ENCODE assay signal across 8 mouse cellular contexts in the genomic region with DNA sequence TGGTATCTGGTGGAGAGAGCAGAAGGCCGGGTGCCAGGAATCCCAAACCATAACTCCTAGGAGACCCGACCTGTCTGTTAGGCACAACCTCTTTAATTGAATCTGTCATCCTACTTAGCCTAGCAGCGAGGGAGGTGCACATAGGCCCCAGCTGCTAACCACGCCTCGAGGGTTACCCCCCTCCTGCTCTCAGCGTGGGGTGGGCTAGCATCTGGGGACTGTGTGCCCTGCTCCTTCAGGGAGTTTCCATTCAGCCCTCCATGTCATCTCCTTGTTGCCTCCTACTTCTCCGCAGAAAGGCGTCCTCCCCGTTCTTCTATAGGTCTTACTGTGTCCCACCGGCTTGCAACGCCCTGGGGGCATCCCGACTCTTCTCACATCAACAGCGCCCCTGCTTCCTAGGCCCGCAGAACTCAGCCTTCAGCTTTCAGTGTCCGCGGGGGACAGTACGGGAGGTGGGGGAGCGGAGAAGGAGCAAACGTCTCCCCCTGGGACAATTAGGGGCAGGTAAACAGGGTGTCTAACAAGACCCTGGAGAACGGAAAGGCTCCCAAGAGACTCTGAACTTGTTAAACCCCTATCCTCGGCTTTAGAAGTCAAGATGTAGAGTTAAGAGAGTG. TPM values are rescaled to one million over a fixed set of nuclear protein-coding genes. Genes with fewer than 3 reads are reported as not detected.
A peak's percentile ranks its signal among the peaks of the same experiment; 100 is the strongest.
DNase-seq lines count a peak whose midpoint lies in the region; ATAC-seq and TF ChIP-seq lines count a peak whose summit lies in the region.

No protein-coding gene starts in this region.

- peak overlapping the region; percentile 17 for H3K4me3 ChIP-seq in testis, adult 2 months (ENCODE audit: control insufficient read depth, low read depth, low read length)
- H3K4me3 ChIP-seq in liver, embryonic 15.5 days (replicated peaks) = peak overlapping the region; percentile 36; the same call in 1 of the 2 replicates
- peak overlapping the region; percentile 56 for H3K4me3 ChIP-seq in stomach, postnatal 0 days (ENCODE audit: low read depth, low read length)

- peaks cover 2% of the 10 kb centered on the region for H3K27me3 ChIP-seq in testis, adult 2 months (ENCODE audit: control insufficient read depth, insufficient read depth, low read length)
- H3K27me3 ChIP-seq in liver, embryonic 15.5 days = peaks cover 100% of the 10 kb centered on the region
- H3K27me3 ChIP-seq in stomach, postnatal 0 days (ENCODE audit: control insufficient read depth, insufficient read depth, low read length) = no peaks in the 10 kb centered on the region

- ATAC-seq in CD4-positive, CD25-positive, alpha-beta regulatory T cell, adult 4 months = no peak
- ATAC-seq in liver, embryonic 15.5 days (ENCODE audit: insufficient read depth) = no peak
- no peak for ATAC-seq in stomach, postnatal 0 days (ENCODE audit: low FRiP score, low TSS enrichment)

- TF ChIP-seq CTCF in testis, adult 2 months (IDR thresholded peaks at IDR 0.05; ENCODE audit: control insufficient read depth, insufficient read depth, insufficient replicate concordance, low read depth, low read length) = no peak
- TF ChIP-seq CTCF in stomach, postnatal 0 days (IDR thresholded peaks at IDR 0.05; ENCODE audit: low read depth) = no peak

- 19% methylated on average over 21 of the region's 21 CpGs for WGBS in liver, embryonic 15.5 days (ENCODE audit: insufficient replicate concordance)
- WGBS in stomach, postnatal 0 days = 30% methylated on average over 21 of the region's 21 CpGs

- peak overlapping the region; percentile 54; the same call in 1 of the 2 replicates for H3K4me2 ChIP-seq in liver, embryonic 15.5 days
- peak overlapping the region; percentile 99 for H3K4me2 ChIP-seq in stomach, postnatal 0 days (replicated peaks; ENCODE audit: low read depth)

- no peak overlapping the region for H3K9ac ChIP-seq in liver, embryonic 15.5 days
- peak overlapping the region; percentile 49; the same call in 1 of the 2 replicates for H3K9ac ChIP-seq in stomach, postnatal 0 days (ENCODE audit: low read length)

- H3K36me3 ChIP-seq in testis, adult 2 months (ENCODE audit: control insufficient read depth, insufficient read depth, low read length) = no peaks in the 10 kb centered on the region
- H3K36me3 ChIP-seq in liver, embryonic 15.5 days (replicated peaks) = no peaks in the 10 kb centered on the region
- no peaks in the 10 kb centered on the region for H3K36me3 ChIP-seq in stomach, postnatal 0 days (ENCODE audit: control insufficient read depth, insufficient read depth, low read length)

- TF ChIP-seq EP300 in stomach, postnatal 0 days (optimal IDR thresholded peaks at IDR 0.05) = no peak

- H3K4me1 ChIP-seq in testis, adult 2 months (ENCODE audit: control insufficient read depth, insufficient read depth, low read length) = peaks cover 70% of the 10 kb centered on the region
- peaks cover 53% of the 10 kb centered on the region for H3K4me1 ChIP-seq in liver, embryonic 15.5 days (replicated peaks)
- H3K4me1 ChIP-seq in stomach, postnatal 0 days (replicated peaks; ENCODE audit: control insufficient read depth, insufficient read depth) = peaks cover 15% of the 10 kb centered on the region

- peak; percentile 21 for DNase-seq in CD4-positive, CD25-positive, alpha-beta regulatory T cell, adult 2 months (ENCODE audit: low read depth, low spot score)
- no peak for DNase-seq in testis, postnatal 14 days (ENCODE audit: low spot score)
- no peak for DNase-seq in stomach, postnatal 0 days (ENCODE audit: low spot score)
- no peak for DNase-seq in adrenal gland, adult (ENCODE audit: inconsistent age in 2 of 2, low spot score in 1 of 2)
- DNase-seq in embryo, embryonic 10 days (ENCODE audit: low spot score) = no peak

- no peak for TF ChIP-seq POLR2A in testis, adult 2 months (IDR thresholded peaks at IDR 0.05; ENCODE audit: control insufficient read depth, low read depth, low read length)

- no peaks in the 10 kb centered on the region for H3K9me3 ChIP-seq in liver, embryonic 15.5 days (replicated peaks)
- H3K9me3 ChIP-seq in stomach, postnatal 0 days (ENCODE audit: control insufficient read depth, low read length) = no peaks in the 10 kb centered on the region

- H3K27ac ChIP-seq in testis, adult 2 months (ENCODE audit: control insufficient read depth, insufficient read depth, low read depth, low read length) = no peak overlapping the region
- H3K27ac ChIP-seq in liver, embryonic 15.5 days (replicated peaks) = no peak overlapping the region
- H3K27ac ChIP-seq in stomach, postnatal 0 days (replicated peaks) = 0 out of 2 replicates have a peak overlapping the region, but pooled peaks have one; percentile 30

RNA-seq across cellular contexts. Expression of a gene that starts 3.7 kb away (rescaled TPM):
- not detected for polyA plus RNA-seq in CD4-positive, CD25-positive, alpha-beta regulatory T cell, adult 4 months (2017; shearing (Covaris generic))
- polyA plus RNA-seq in testis, adult 2 months (2012; rRNA removed) = 9.9 and 13.3 TPM in 2 replicates
- 0.18 and 0.58 TPM in 2 replicates for polyA plus RNA-seq in liver, embryonic 15.5 days (2015; fragmentation: Nextera tagmentation; extraction: Ambion mirVana)
- polyA plus RNA-seq in stomach, postnatal 0 days (2015; fragmentation: Nextera tagmentation; extraction: Ambion mirVana) = 25.8 and 29.2 TPM in 2 replicates

RNA-seq across cellular contexts. Expression of a gene that starts 18.7 kb away (rescaled TPM):
- polyA plus RNA-seq in CD4-positive, CD25-positive, alpha-beta regulatory T cell, adult 4 months (2017; shearing (Covaris generic)) = not detected
- 1.1 and 1.6 TPM in 2 replicates for polyA plus RNA-seq in testis, adult 2 months (2012; rRNA removed)
- polyA plus RNA-seq in liver, embryonic 15.5 days (2015; fragmentation: Nextera tagmentation; extraction: Ambion mirVana) = 0.24 and 0.48 TPM in 2 replicates
- 8.9 and 11.7 TPM in 2 replicates for polyA plus RNA-seq in stomach, postnatal 0 days (2015; fragmentation: Nextera tagmentation; extraction: Ambion mirVana)

RNA-seq across cellular contexts. Expression of a gene that starts 30.7 kb away (rescaled TPM):
- 10 to 100 TPM in 1 of 2 experiments, 1 to 10 TPM in 1; 8.5 to 13.3 TPM for polyA plus RNA-seq in CD4-positive, CD25-positive, alpha-beta regulatory T cell, adult 4 months (2017; shearing (Covaris generic))
- polyA plus RNA-seq in testis, adult 2 months (2012; rRNA removed) = 39.7 and 51.1 TPM in 2 replicates
- 8.8 and 12.7 TPM in 2 replicates for polyA plus RNA-seq in liver, embryonic 15.5 days (2015; fragmentation: Nextera tagmentation; extraction: Ambion mirVana)
- 43.0 and 44.8 TPM in 2 replicates for polyA plus RNA-seq in stomach, postnatal 0 days (2015; fragmentation: Nextera tagmentation; extraction: Ambion mirVana)

RNA-seq across cellular contexts. Expression of a gene that starts 38.1 kb away (rescaled TPM):
- not detected for polyA plus RNA-seq in CD4-positive, CD25-positive, alpha-beta regulatory T cell, adult 4 months (2017; shearing (Covaris generic))
- polyA plus RNA-seq in testis, adult 2 months (2012; rRNA removed) = 1.1 and 1.7 TPM in 2 replicates
- polyA plus RNA-seq in liver, embryonic 15.5 days (2015; fragmentation: Nextera tagmentation; extraction: Ambion mirVana) = 8.9 and 11.2 TPM in 2 replicates
- 34.8 and 36.6 TPM in 2 replicates for polyA plus RNA-seq in stomach, postnatal 0 days (2015; fragmentation: Nextera tagmentation; extraction: Ambion mirVana)

RNA-seq across cellular contexts. Expression of a gene that starts 42.7 kb away (rescaled TPM):
- polyA plus RNA-seq in CD4-positive, CD25-positive, alpha-beta regulatory T cell, adult 4 months (2017; shearing (Covaris generic)) = under 1 TPM in 1 of 2 experiments, not detected in 1; 0.42 TPM
- polyA plus RNA-seq in testis, adult 2 months (2012; rRNA removed) = 108 and 110 TPM in 2 replicates
- polyA plus RNA-seq in liver, embryonic 15.5 days (2015; fragmentation: Nextera tagmentation; extraction: Ambion mirVana) = 0.06 and 0.07 TPM in 2 replicates
- 0.33 and 0.41 TPM in 2 replicates for polyA plus RNA-seq in stomach, postnatal 0 days (2015; fragmentation: Nextera tagmentation; extraction: Ambion mirVana)
